16 mouse cellular contexts compared by ENCODE assay signal in genomic region chr17:79661848-79662247, GRCm38 (mm10). TPM values are rescaled to one million over a fixed set of nuclear protein-coding genes. Genes with fewer than 3 reads are reported as not detected.
DNase-seq lines count a peak whose midpoint lies in the region; ATAC-seq and TF ChIP-seq lines count a peak whose summit lies in the region.
"Had no signal": no experiment of that assay in that cellular context is flagged by ENCODE, and none has a peak within 500 bp of the region (broad histone marks: within the 10 kb centered on the region; RNA-seq: fewer than 3 reads in every experiment).

No protein-coding gene starts in this region.

- H3K36me3 ChIP-seq in lung, postnatal 0 days (ENCODE audit: insufficient read depth, low read length): no peaks in the 10 kb centered on the region
- H3K36me3 ChIP-seq: kidney, embryonic 15.5 days; liver, embryonic 13.5 days; neural tube, embryonic 12.5 days had no signal

- H3K9me3 ChIP-seq in lung, postnatal 0 days (ENCODE audit: low read length): no peaks in the 10 kb centered on the region
- H3K9me3 ChIP-seq: kidney, embryonic 15.5 days; liver, embryonic 13.5 days; neural tube, embryonic 12.5 days had no signal

- H3K4me1 ChIP-seq in lung, postnatal 0 days (ENCODE audit: insufficient read depth, low read depth, low read length): no peaks in the 10 kb centered on the region
- H3K4me1 ChIP-seq in bone marrow macrophage, adult 2 months (ENCODE audit: control insufficient read depth, insufficient read depth, low read length): peaks cover 32% of the 10 kb centered on the region
- H3K4me1 ChIP-seq: liver, embryonic 13.5 days; neural tube, embryonic 12.5 days had no signal

- peak; percentile 40 for ATAC-seq in lung, postnatal 0 days
- ATAC-seq: CD4-positive, CD25-positive, alpha-beta regulatory T cell, adult 4 months; hindbrain, embryonic 16.5 days; midbrain, embryonic 16.5 days had no signal

- DNase-seq in lung, postnatal 0 days (ENCODE audit: low spot score): peak; percentile 38
- DNase-seq in lung, postnatal 4 days: no peak
- DNase-seq in lung, postnatal 36 days: peak; percentile 19
- DNase-seq in kidney, postnatal 25 days: no peak
- no peak for DNase-seq in thymus, postnatal 10 days (ENCODE audit: low spot score in 2 of 2)
- DNase-seq in right cerebral cortex, postnatal 36 days (ENCODE audit: low spot score in 2 of 2): no peak

- no peak overlapping the region for H3K4me2 ChIP-seq in lung, postnatal 0 days (replicated peaks; ENCODE audit: low read depth, low read length)
- H3K4me2 ChIP-seq: kidney, embryonic 15.5 days; liver, embryonic 13.5 days; neural tube, embryonic 12.5 days had no signal

- no peaks in the 10 kb centered on the region for H3K27me3 ChIP-seq in lung, postnatal 0 days (replicated peaks; ENCODE audit: insufficient read depth, low read length)
- H3K27me3 ChIP-seq: kidney, embryonic 15.5 days; liver, embryonic 13.5 days; neural tube, embryonic 12.5 days had no signal

- no peak for TF ChIP-seq EP300 in lung, postnatal 0 days (IDR thresholded peaks at IDR 0.05)

- WGBS in lung, postnatal 0 days: 50% methylated on average over 9 of the region's 9 CpGs

- no peak for TF ChIP-seq CTCF in lung, postnatal 0 days (IDR thresholded peaks at IDR 0.05)
- TF ChIP-seq CTCF in bone marrow macrophage, adult 2 months (IDR thresholded peaks at IDR 0.05; ENCODE audit: low read depth, low read length): no peak

- no peak overlapping the region for H3K9ac ChIP-seq in lung, postnatal 0 days (replicated peaks; ENCODE audit: low read depth)
- H3K9ac ChIP-seq: forebrain, postnatal 0 days; kidney, embryonic 15.5 days; liver, embryonic 13.5 days; neural tube, embryonic 12.5 days had no signal

- peak overlapping the region; percentile 11; the same call in 1 of the 2 replicates for H3K27ac ChIP-seq in lung, postnatal 0 days (ENCODE audit: low read length)
- peak overlapping the region; percentile 82 for H3K27ac ChIP-seq in bone marrow macrophage, adult 2 months (ENCODE audit: insufficient read depth, low read depth, low read length)
- H3K27ac ChIP-seq: kidney, embryonic 15.5 days; liver, embryonic 13.5 days; neural tube, embryonic 12.5 days had no signal

- no peak overlapping the region for H3K4me3 ChIP-seq in lung, postnatal 0 days (ENCODE audit: low read depth, low read length)
- 0 out of 2 replicates have a peak overlapping the region, but pooled peaks have one; percentile 7 for H3K4me3 ChIP-seq in bone marrow macrophage, adult 2 months (ENCODE audit: insufficient read depth, low read length)
- H3K4me3 ChIP-seq: erythroblast, embryonic 14.5 days; kidney, embryonic 15.5 days; liver, embryonic 13.5 days; myocyte; neural tube, embryonic 12.5 days had no signal

- no peak for TF ChIP-seq POLR2A in bone marrow macrophage, adult 2 months (IDR thresholded peaks at IDR 0.05; ENCODE audit: borderline replicate concordance, low read depth, low read length)

RNA-seq across cellular contexts. Expression of gene Rmdn2, which starts 50.2 kb away (rescaled TPM):
- 38.7 and 58.1 TPM in 2 replicates for polyA plus RNA-seq in lung, postnatal 0 days (2015; fragmentation: Nextera tagmentation; extraction: Ambion mirVana)
- 5.5 and 7.3 TPM in 2 replicates for polyA plus RNA-seq in bone marrow macrophage, adult 2 months (2012; ENCODE audit: insufficient read depth, insufficient read length, missing spikeins)

RNA-seq across cellular contexts. Expression of gene Cyp1b1, which starts 53.0 kb away (rescaled TPM):
- polyA plus RNA-seq in lung, postnatal 0 days (2015; fragmentation: Nextera tagmentation; extraction: Ambion mirVana): 1.7 and 1.9 TPM in 2 replicates
- 2.6 and 2.8 TPM in 2 replicates for polyA plus RNA-seq in bone marrow macrophage, adult 2 months (2012; ENCODE audit: insufficient read depth, insufficient read length, missing spikeins)
- polyA plus RNA-seq: CD4-positive, CD25-positive, alpha-beta regulatory T cell, adult 4 months; erythroblast, embryonic 14.5 days had no signal

Comparison
In these comparisons a context has a peak if more than half of its experiments do, and no peak if none do; other contexts are left out.
1. DNase-seq: peak in lung, postnatal 0 days (single experiment) and lung, postnatal 36 days (single experiment); none in lung, postnatal 4 days (0 of 2), kidney, postnatal 25 days (0 of 2), thymus, postnatal 10 days (0 of 2) and right cerebral cortex, postnatal 36 days (0 of 2).